In the genomic region with DNA sequence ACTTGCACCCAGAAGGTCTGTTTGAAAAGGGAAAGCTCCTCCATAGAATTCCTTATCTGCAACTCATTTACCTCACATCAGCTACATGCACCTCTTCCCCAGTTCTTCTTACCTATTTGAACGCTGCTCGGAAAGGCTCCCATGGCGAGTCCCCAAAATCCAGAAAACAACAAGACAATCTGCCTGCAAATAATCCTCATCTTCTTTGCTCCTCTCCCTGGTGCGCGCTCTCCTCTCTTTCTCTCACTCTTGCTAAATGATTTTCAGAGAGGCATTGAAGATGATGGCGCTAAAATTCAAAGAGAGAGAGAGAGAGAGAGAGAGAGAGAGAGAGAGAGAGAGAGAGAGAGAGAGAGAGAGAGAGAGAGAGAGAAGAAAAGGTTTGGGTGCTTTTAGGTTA, we compare ENCODE assay signal across 9 mouse cellular contexts. TPM values are rescaled to one million over a fixed set of nuclear protein-coding genes. Genes with fewer than 3 reads are reported as not detected.
DNase-seq lines count a peak whose midpoint lies in the region; ATAC-seq lines count a peak whose summit lies in the region.
"Had no signal": no experiment of that assay in that cellular context is flagged by ENCODE, and none has a peak within 500 bp of the region (broad histone marks: within the 10 kb centered on the region; RNA-seq: fewer than 3 reads in every experiment).

No protein-coding gene starts in this region.

- 2% methylated on average over 6 of the region's 6 CpGs for WGBS in hindbrain, embryonic 10.5 days
- 3% methylated on average over 6 of the region's 6 CpGs for WGBS in midbrain, embryonic 16.5 days

- no peaks in the 10 kb centered on the region for H3K27me3 ChIP-seq in hindbrain, embryonic 10.5 days (ENCODE audit: insufficient read depth, poor library complexity, severe bottlenecking)
- H3K27me3 ChIP-seq in midbrain, embryonic 16.5 days (ENCODE audit: control insufficient read depth, insufficient read depth, low read depth, low read length): no peaks in the 10 kb centered on the region

- peak; percentile 37 to 38 for DNase-seq in left cerebral cortex, postnatal 25 days (ENCODE audit: low spot score in 2 of 2)
- DNase-seq in left cerebral cortex, postnatal 10 days (ENCODE audit: extremely low spot score in 1 of 2, low spot score in 2 of 2): no peak
- peak; percentile 35 to 62 for DNase-seq in cerebellum, postnatal 36 days
- DNase-seq in hindbrain, embryonic 10.5 days (ENCODE audit: low spot score): peak; percentile 20
- DNase-seq in spleen, postnatal 4 days (ENCODE audit: low spot score in 2 of 2): no peak
- no peak for DNase-seq in thymus, postnatal 4 days

- ATAC-seq in midbrain, embryonic 16.5 days: no peak
- ATAC-seq in monocyte, adult 5-6 weeks (replicated peaks; ENCODE audit: insufficient number of reproducible peaks, low FRiP score, low TSS enrichment, poor library complexity, severe bottlenecking): no peak

- H3K4me1 ChIP-seq in hindbrain, embryonic 10.5 days (replicated peaks): no peaks in the 10 kb centered on the region; the same call in 1 of the 2 replicates
- H3K4me1 ChIP-seq in midbrain, embryonic 16.5 days (ENCODE audit: control insufficient read depth, insufficient read depth, low read length): peaks cover 12% of the 10 kb centered on the region

- H3K9ac ChIP-seq in midbrain, embryonic 16.5 days (ENCODE audit: low read depth, low read length): peak overlapping the region; percentile 86

- peak overlapping the region; percentile 69 for H3K4me2 ChIP-seq in midbrain, embryonic 16.5 days (ENCODE audit: low read length)

- H3K9me3 ChIP-seq in hindbrain, embryonic 10.5 days: no peaks in the 10 kb centered on the region
- H3K9me3 ChIP-seq in midbrain, embryonic 16.5 days (replicated peaks; ENCODE audit: control insufficient read depth, low read length, poor library complexity, severe bottlenecking): no peaks in the 10 kb centered on the region

- H3K36me3 ChIP-seq in hindbrain, embryonic 10.5 days: no peaks in the 10 kb centered on the region
- no peaks in the 10 kb centered on the region for H3K36me3 ChIP-seq in midbrain, embryonic 16.5 days (ENCODE audit: control insufficient read depth, insufficient read depth, low read length)

- intact Hi-C loops in left cerebral cortex, postnatal 25 days (cut with DNase I): loop anchor here (10.0 kb wide), 2 partner anchors 700 to 840 kb away; no protein-coding TSS in a partner anchor
- intact Hi-C loops in left cerebral cortex, postnatal 10 days (cut with DNase I): loop anchor here (10.0 kb wide), 1 partner anchor 260 kb away; no protein-coding TSS in a partner anchor

- peak overlapping the region; percentile 86 for H3K27ac ChIP-seq in hindbrain, embryonic 10.5 days
- H3K27ac ChIP-seq in midbrain, embryonic 16.5 days (ENCODE audit: low read length): peak overlapping the region; percentile 94

- peak overlapping the region; percentile 66 for H3K4me3 ChIP-seq in hindbrain, embryonic 10.5 days
- H3K4me3 ChIP-seq in midbrain, embryonic 16.5 days (ENCODE audit: low read depth, low read length): peak overlapping the region; percentile 61

RNA-seq across cellular contexts. Expression of a gene that starts 1.0 kb away (rescaled TPM):
- total RNA-seq in left cerebral cortex, postnatal 25 days (2021): 100 to 1,000 TPM; 101 TPM
- 10 to 100 TPM; 85.8 to 86.6 TPM for total RNA-seq in left cerebral cortex, postnatal 10 days (2021)
- polyA plus RNA-seq in hindbrain, embryonic 10.5 days (2016; fragmentation: Nextera tagmentation; extraction: Ambion mirVana): 6.2 and 8.0 TPM in 2 replicates
- 36.8 and 39.7 TPM in 2 replicates for polyA plus RNA-seq in midbrain, embryonic 16.5 days (2015; fragmentation: Nextera tagmentation; extraction: Ambion mirVana)
- not detected in 3 replicates for total RNA-seq in monocyte, adult 5-6 weeks (2017)
- polyA plus RNA-seq: spleen, adult 2 months had no signal

Comparison
In these comparisons a context has a peak if more than half of its experiments do, and no peak if none do; other contexts are left out.
1. DNase-seq: peak in left cerebral cortex, postnatal 25 days (2 of 2), cerebellum, postnatal 36 days (2 of 2) and hindbrain, embryonic 10.5 days (single experiment); none in left cerebral cortex, postnatal 10 days (0 of 2), spleen, postnatal 4 days (0 of 2) and thymus, postnatal 4 days (single experiment).
2. RNA of a gene that starts 1.0 kb away (total RNA-seq): 101 TPM in left cerebral cortex, postnatal 25 days and 85.8 to 86.6 TPM in left cerebral cortex, postnatal 10 days; not detected in monocyte, adult 5-6 weeks; every median in the first group is over 10 times any median in the second.